Mouse (Mus musculus) Patski (cell line): Measurements from ENCODE around the gene Stxbp1. TPM values are rescaled to one million over a fixed set of nuclear protein-coding genes. Genes with fewer than 3 reads are reported as not detected.

Source experiments
- ATAC-seq: fragments of 100-300 bp; one replicate; pipeline ENCODE4 v1.8.0; 2021
- CTCF ChIA-PET: fragments of 350-600 bp; sonication (Branson Sonifier 250); formaldehyde crosslinking; loops from one replicate; lab custom pipeline; 2022; ENCODE audit warnings: inconsistent platforms; lab: Charles Lee
- POLR2A ChIA-PET: fragments of 350-600 bp; sonication (Branson Sonifier 250); formaldehyde crosslinking; loops from one replicate; lab custom pipeline; 2022; ENCODE audit warnings: antibody characterized with exemption, inconsistent platforms; lab: Charles Lee
- DNase-seq: peaks from one replicate; pipeline ENCODE4 v3.0.0-alpha.2; 2011; ENCODE audit warnings: low read depth, low spot score
- H3K27me3 ChIP-seq: fragments of 371-371 bp; one replicate; pipeline ENCODE4 v1.5.1; 2021
- CTCF ChIP-seq: fragments of 100-300 bp; IDR thresholded peaks from one replicate; pipeline ENCODE4 v1.5.1; 2021
- in situ Hi-C: fragments of 300-500 bp; cut with MboI; formaldehyde crosslinking; loops from 3 replicates; pipeline ENCODE4 v1.11.1; 2018; ENCODE audit warnings: low pct_unique_long_range_greater_than_20kb, mixed read lengths
- polyA plus RNA-seq: library from polyadenylated mRNA; unstranded; gene quantifications from one replicate; pipeline ENCODE4 v1.2.3, GENCODE M21; 2021

The Stxbp1 gene
- polyA plus RNA-seq, 1 experiment from 2014 or later, result 30.1 TPM

DNA sequence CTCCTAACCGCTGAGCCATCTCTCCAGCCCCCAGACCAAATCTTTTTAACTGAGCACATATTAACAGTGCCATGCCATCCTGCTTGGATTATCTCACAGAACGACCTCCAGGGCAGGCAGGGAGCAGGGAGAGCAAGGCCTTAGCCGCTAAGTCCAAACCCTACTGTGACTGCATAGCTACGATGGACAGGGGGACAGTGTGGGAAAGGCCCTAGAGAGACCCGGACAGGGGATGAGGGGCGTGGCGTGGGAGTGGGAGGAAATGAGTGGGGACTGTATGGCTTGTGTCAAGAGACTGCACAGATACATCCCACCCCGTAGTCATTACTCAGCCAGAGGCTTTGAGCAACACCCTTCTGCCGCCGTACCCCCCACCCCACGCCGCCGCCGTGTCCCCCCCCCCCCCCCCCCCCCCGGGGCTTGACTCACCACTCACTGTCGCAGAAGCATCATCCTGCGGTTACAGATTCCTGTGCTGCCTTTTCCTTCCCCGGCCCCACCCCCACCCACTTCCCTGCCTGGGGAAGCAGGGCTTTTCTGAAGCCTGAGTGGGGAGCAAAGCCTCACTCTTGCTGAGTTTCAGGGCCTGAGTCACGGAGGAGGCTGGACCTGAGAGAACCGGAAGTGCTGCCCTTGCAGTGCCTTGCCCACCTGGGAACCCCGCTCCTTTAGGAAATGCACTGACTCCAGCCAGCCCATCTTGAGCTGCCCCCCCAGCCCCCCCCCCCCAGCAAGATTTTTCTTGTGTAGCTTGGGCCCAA, 35.4 kb upstream of the Stxbp1 start:
- POLR2A ChIA-PET, result interaction anchor here (0.8 to 3.0 kb wide), 7 partner anchors 11 to 46 kb away, joined by 3 to 9 read pairs (median 4); no protein-coding TSS in a partner anchor
- H3K27me3 ChIP-seq, result no peaks in the 10 kb centered on the region
- DNase-seq, result peak; percentile 84
- TF ChIP-seq CTCF, result no peak
- in situ Hi-C loops, result no loop called here
- CTCF ChIA-PET, result interaction anchor here (5.1 kb wide), 1 partner anchor 13 kb away, joined by 33 read pairs; no protein-coding TSS in a partner anchor
- ATAC-seq, result peak; percentile 55

DNA sequence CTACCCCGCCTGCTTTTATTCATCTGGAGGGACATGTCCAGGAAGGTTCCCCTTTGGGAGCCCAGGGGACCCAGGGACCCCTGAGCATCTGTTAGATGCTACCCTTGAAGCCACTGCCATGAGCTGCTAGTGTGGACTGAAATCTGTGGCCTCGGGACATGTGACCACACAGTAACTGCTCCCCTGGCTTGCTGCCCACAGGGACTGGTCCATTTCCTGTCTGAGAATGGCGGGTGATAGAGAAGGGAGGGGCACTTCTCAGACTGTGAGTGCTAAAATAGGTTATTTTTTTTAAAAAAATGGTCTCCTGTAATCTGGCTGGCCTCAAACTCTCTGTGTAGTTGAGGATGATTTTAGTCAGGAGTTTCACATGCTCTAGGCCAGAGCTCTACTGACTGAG, 34.7 kb upstream of the Stxbp1 start:
- no peak for TF ChIP-seq CTCF
- no peaks in the 10 kb centered on the region for H3K27me3 ChIP-seq
- ATAC-seq (no peak), DNase-seq (peak; percentile 63)
- POLR2A ChIA-PET, result interaction anchor here (1.6 to 3.0 kb wide), 2 partner anchors 16 to 17 kb away, joined by 4 to 8 read pairs; no protein-coding TSS in a partner anchor
- CTCF ChIA-PET, result interaction anchor here (1.3 to 5.1 kb wide), 2 partner anchors 14 to 23 kb away, joined by 4 to 33 read pairs; no protein-coding TSS in a partner anchor
- in situ Hi-C loops, result no loop called here

DNA sequence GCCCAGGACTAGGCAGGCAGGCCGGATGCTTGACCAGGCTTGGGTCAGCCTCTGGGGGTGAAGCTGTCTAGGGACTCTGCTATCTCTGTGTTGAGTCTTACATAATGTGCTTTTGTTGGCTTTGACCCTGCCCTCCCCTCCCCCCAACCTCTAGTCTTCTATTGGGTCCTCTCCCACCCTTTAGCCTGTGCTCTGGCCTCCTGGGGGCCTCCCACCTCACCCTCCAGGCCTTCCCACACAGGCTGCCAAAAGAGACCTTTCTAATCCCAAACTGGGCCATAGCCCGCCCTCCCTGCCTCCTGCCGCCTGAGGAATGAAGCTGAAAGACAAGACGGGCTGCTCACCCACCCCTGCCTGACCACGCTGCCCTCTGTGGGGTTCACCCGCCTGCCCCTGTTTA, 34.0 kb upstream of the Stxbp1 start:
- in situ Hi-C loops, result no loop called here
- peak; percentile 92 for DNase-seq
- CTCF ChIA-PET, result interaction anchor here (0.9 to 5.1 kb wide), 3 partner anchors 15 to 47 kb away, joined by 3 to 33 read pairs (median 4); no protein-coding TSS in a partner anchor
- no peaks in the 10 kb centered on the region for H3K27me3 ChIP-seq
- POLR2A ChIA-PET, result interaction anchor here (1.6 to 3.0 kb wide), 2 partner anchors 16 kb away, joined by 4 to 8 read pairs; no protein-coding TSS in a partner anchor
- peak; percentile 7 for ATAC-seq
- no peak for TF ChIP-seq CTCF

DNA sequence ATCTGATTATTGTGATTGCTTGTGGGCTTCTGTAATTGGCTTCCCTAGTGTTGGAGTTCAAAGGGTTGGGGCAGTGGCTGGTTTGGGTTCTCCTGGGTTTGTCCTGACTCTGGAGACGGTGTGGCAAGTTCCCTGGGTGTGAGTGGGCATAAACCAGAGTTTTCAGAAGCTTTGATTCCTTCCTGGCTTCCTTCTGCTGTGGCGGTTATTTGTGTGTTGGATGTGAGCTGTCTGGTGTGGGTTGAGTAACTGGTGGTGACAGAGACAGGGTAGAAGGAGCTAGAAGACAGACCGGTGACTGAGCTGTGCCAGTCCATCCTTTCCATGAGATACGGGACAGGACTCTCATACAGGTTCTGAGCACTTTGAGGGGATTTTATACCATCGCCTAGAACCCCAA, 32.5 kb upstream of the Stxbp1 start:
- POLR2A ChIA-PET, result interaction anchor here (1.2 to 3.0 kb wide), 2 partner anchors 18 to 32 kb away, joined by 3 to 8 read pairs; no protein-coding TSS in a partner anchor
- no peak for TF ChIP-seq CTCF
- CTCF ChIA-PET, result interaction anchor here (1.1 to 1.3 kb wide), 2 partner anchors 10 to 21 kb away, joined by 3 to 5 read pairs; no protein-coding TSS in a partner anchor
- in situ Hi-C loops, result no loop called here
- no peaks in the 10 kb centered on the region for H3K27me3 ChIP-seq
- DNase-seq (no peak), ATAC-seq (no peak)

DNA sequence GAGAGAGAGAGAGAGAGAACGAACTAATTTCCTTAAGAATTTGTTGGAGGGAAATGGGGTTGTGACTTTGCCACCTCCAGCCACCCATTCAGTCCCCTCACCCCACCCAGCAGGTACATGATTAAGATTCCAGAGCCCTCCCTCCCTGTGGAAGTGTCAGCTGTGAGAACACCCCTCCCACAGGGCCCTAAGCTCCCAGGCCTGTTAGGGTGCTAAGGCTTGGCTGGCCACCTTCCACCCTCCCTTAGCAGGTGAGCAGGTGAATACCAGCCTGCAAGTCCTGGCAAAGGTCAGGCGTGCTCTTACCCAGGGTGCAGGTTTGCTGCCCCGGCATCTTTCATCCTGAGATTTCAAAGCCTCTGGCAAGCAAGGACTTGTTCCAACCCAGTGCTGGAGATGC, 31.4 kb upstream of the Stxbp1 start:
- DNase-seq (no peak), ATAC-seq (no peak)
- H3K27me3 ChIP-seq, result no peaks in the 10 kb centered on the region
- TF ChIP-seq CTCF, result no peak
- CTCF ChIA-PET, result interaction anchor here (1.0 kb wide), 1 partner anchor 27 kb away, joined by 3 read pairs; no protein-coding TSS in a partner anchor
- in situ Hi-C loops, result no loop called here
- POLR2A ChIA-PET, result interaction anchor here (0.6 kb wide), 1 partner anchor 18 kb away, joined by 3 read pairs; no protein-coding TSS in a partner anchor

DNA sequence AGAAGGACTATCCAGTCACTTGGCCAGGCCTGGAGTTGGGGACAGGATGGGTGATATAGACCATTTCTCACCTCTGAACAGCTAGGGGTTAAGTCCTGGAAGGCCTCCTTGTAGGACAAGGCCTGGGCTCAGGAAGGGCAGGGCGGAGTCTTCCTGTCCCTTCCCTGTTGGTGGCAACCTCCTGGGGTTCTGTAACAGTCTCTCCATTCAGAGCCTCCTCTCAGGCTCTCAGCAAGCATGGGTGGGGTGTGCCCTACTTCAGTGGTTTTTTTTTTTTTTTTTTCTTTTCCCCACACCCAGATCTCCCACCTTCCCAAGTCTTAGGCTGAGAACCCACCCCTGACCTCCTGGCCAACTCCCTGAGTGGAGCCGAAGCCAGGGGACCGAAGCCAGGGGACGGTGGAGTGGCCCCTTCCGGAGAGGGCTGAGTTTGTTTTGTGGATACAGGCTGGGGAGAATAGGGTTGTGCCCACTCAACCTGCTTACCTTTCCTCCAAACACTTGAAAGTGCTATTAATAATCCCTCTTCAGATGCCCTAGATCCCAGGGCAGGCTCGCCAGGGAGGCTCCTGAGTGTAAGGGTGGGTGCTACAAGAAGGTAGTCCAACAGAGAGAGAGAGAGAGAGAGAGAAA, 30.8 kb upstream of the Stxbp1 start:
- ChIA-PET CTCF (interaction anchor here (0.9 to 1.2 kb wide), 2 partner anchors 35 to 50 kb away, joined by 3 to 5 read pairs; no protein-coding TSS in a partner anchor), POLR2A (interaction anchor here (0.6 to 1.5 kb wide), 5 partner anchors 10 to 20 kb away, joined by 3 to 5 read pairs (median 4); no protein-coding TSS in a partner anchor)
- in situ Hi-C loops, result no loop called here
- TF ChIP-seq CTCF, result no peak
- H3K27me3 ChIP-seq, result no peaks in the 10 kb centered on the region
- DNase-seq, result no peak
- ATAC-seq, result no peak

DNA sequence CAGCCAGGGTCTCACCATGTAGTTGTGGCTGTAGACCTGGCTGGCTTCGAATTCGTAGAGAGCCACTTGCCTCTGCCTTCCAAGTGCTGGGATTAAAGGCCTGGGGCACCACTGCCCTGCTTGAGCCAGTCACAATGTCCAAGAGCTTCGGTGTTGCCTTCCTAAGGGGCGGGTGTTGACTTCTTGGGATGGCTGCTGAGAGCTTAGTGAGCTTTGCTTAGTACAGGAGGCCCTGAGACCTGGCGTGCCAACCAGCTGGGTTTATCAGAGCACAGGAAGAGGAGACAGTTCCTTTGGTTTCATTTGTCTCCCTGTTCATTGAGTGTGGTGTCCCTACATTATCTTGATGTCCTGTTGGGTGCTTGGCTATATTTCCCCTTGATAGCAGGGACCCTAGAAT, 30.3 kb upstream of the Stxbp1 start:
- POLR2A ChIA-PET, result interaction anchor here (0.9 to 1.5 kb wide), 5 partner anchors 9 to 20 kb away, joined by 3 to 5 read pairs (median 4); no protein-coding TSS in a partner anchor
- CTCF ChIA-PET, result interaction anchor here (0.9 to 1.2 kb wide), 3 partner anchors 16 to 50 kb away, joined by 3 to 5 read pairs (median 3); no protein-coding TSS in a partner anchor
- no peak for ATAC-seq
- H3K27me3 ChIP-seq, result no peaks in the 10 kb centered on the region
- DNase-seq, result no peak
- TF ChIP-seq CTCF, result no peak
- in situ Hi-C loops, result no loop called here

DNA sequence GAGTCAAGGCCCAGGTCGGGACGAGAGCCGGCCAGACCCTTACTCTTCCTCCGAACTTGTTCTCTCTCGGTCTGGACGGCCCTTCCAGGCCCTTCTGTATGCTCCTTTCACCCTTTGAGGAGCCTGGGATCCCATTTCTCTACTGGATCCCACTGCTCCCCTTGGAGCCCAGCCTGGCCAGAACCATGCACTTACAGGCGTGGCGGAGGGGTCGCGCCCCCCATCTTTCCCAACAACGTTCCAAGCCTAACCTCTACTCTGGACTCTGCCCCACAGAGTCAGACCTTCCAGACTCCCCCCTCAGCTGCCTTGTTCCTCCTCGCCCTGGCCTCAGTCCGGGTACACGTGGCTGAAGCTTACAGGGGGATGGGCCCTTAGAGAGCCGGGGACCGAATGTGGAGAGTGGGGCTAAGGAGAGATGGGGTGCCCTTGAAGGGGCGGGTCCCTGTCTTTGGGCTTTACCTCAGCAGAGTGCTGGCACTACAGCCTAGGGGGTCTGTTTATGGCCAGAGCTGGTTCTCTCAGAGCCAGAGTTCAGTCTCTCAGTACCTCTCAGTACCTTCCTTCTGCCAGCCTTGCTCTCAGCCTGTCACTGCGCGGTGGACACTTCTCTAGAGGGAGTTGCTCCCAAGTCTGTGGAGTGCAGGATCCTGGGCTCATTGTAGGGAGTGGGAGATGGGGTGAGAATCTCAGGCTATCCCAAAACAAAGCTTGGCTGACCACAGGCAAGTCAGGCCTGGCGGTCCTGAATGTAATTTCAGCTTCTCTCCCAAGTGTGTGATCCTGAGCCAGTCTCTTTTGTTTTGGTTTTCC, 29.7 kb upstream of the Stxbp1 start:
- no peak for ATAC-seq
- no peak for TF ChIP-seq CTCF
- ChIA-PET POLR2A (interaction anchor here (0.9 to 1.5 kb wide), 5 partner anchors 9 to 21 kb away, joined by 3 to 5 read pairs (median 4); no protein-coding TSS in a partner anchor), CTCF (interaction anchor here (0.9 to 1.2 kb wide), 4 partner anchors 17 to 51 kb away, joined by 3 to 5 read pairs (median 4); no protein-coding TSS in a partner anchor)
- in situ Hi-C loops, result no loop called here
- DNase-seq, result no peak
- no peaks in the 10 kb centered on the region for H3K27me3 ChIP-seq
